Mouse (Mus musculus) stomach, embryonic 15.5 days (tissue): ENCODE data around the gene Sox21. TPM values are rescaled to one million over a fixed set of nuclear protein-coding genes. Genes with fewer than 3 reads are reported as not detected.

Experiments
- microRNA-seq: library from miRNA; unstranded; fragments of <30 nt; microRNA quantifications from one replicate; pipeline ENCODE4, GENCODE M21; 2016
- polyA plus RNA-seq: library from polyadenylated mRNA; unstranded; fragments of >200 nt; fragmentation: Nextera tagmentation; extraction: Ambion mirVana; gene quantifications from 2 replicates; pipeline ENCODE4 v1.2.1, GENCODE M21; 2015

Gene Sox21
- polyA plus RNA-seq, 1 experiment from 2014 or later, result 6.2 TPM

Small RNAs within 50 kb of the gene (microRNA-seq; reads per million reads assigned to microRNA genes)
- gene Mir6241, result not detected

Other genes with a start within 250 kb of the Sox21 start
- 1.8 TPM in 2 replicates for gene Dct, start 184.8 kb downstream of the Sox21 start, polyA plus RNA-seq
- gene Tgds, start 104.3 kb downstream of the Sox21 start, polyA plus RNA-seq, result 34.0 and 34.6 TPM in 2 replicates
- 55.7 and 56.9 TPM in 2 replicates for gene Gpr180, start 99.9 kb downstream of the Sox21 start, polyA plus RNA-seq
- not detected in 2 replicates for gene Gm9376, start 29.9 kb upstream of the Sox21 start, polyA plus RNA-seq